Mouse (Mus musculus) cerebellum, adult 2 months (tissue): Measurements from ENCODE around the gene Sdhb.

Source experiments
- CTCF ChIP-seq: fragments of 200-500 bp; IDR thresholded peaks from 2 replicates; pipeline ENCODE4 v1.5.1; 2011; ENCODE audit warnings: low read depth, mild to moderate bottlenecking, control low read depth, low read length, moderate library complexity, borderline replicate concordance; ENCODE audit not compliant: insufficient read depth
- POLR2A ChIP-seq: fragments of 200-500 bp; IDR thresholded peaks from 2 replicates; pipeline ENCODE4 v1.6.1; 2011; ENCODE audit warnings: low read length, control low read depth, borderline replicate concordance; ENCODE audit not compliant: insufficient read depth

- no peak for TF ChIP-seq POLR2A
- no peak for TF ChIP-seq CTCF
Measured at GRCm38 (mm10) chr4:140925648-140926047, 35.4 kb upstream of the Sdhb start.
